21 mouse cellular contexts compared by ENCODE assay signal in the genomic region with DNA sequence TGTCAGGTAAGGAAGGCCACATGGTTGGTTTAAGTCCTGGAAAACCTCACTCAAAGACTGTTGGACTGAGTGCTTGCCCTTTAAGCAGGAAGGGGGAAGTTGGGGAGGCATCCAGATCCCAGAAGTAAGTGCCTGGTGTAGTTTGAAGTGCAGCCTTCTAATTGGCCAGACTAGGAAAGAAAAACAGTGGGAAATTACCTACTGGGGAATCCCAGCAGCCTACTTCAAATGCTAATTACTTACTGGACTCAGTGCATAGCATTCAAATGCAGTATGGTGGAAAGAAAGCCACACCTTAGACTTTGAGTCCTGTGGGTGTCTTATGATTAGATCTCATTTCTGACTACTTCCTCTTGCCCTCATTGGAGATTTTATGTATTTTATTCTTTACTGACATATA. TPM values are rescaled to one million over a fixed set of nuclear protein-coding genes. Genes with fewer than 3 reads are reported as not detected.
DNase-seq lines count a peak whose midpoint lies in the region; ATAC-seq and TF ChIP-seq lines count a peak whose summit lies in the region.
"Had no signal": no experiment of that assay in that cellular context is flagged by ENCODE, and none has a peak within 500 bp of the region (broad histone marks: within the 10 kb centered on the region; RNA-seq: fewer than 3 reads in every experiment).

No protein-coding gene starts in this region.

- peak; percentile 52; the same call in 1 of the 2 replicates for TF ChIP-seq POLR2A in CH12.LX (IDR thresholded peaks at IDR 0.05; ENCODE audit: low read depth, low read length)

- no peak for TF ChIP-seq RAD21 in CH12.LX (IDR thresholded peaks at IDR 0.05; ENCODE audit: low read depth, low read length)

- H3K27me3 ChIP-seq in CH12.LX (replicated peaks) (peaks cover 2% of the 10 kb centered on the region), G1E (ENCODE audit: insufficient read depth, low read length) (peaks cover 3% of the 10 kb centered on the region; the same call in 1 of the 2 replicates)
- H3K27me3 ChIP-seq in hindbrain, embryonic 12.5 days: no peaks in the 10 kb centered on the region
- H3K27me3 ChIP-seq: midbrain, embryonic 15.5 days; neural tube, embryonic 12.5 days had no signal

- in situ Hi-C loops in CH12.LX (cut with MboI; ENCODE audit: low pct_ligation_motif_present, low pct_unique_long_range_greater_than_20kb, low sequenced_read_pairs): no loop called here

- 0 out of 2 replicates have a peak, but pooled peaks have one; percentile 8 for ATAC-seq in G1E (ENCODE audit: extremely low read depth, insufficient number of reproducible peaks, low FRiP score, poor library complexity, severe bottlenecking)
- ATAC-seq in granulocyte monocyte progenitor cell, adult 5-6 weeks (replicated peaks; ENCODE audit: poor library complexity, severe bottlenecking): peak; percentile 40; the same call in 1 of the 2 replicates
- ATAC-seq in hindbrain, embryonic 12.5 days (ENCODE audit: low FRiP score): no peak
- ATAC-seq: forebrain, postnatal 0 days; liver, postnatal 0 days; midbrain, embryonic 15.5 days had no signal

- H3K4me1 ChIP-seq in CH12.LX (ENCODE audit: control insufficient read depth in 1 of 2, insufficient read depth in 2 of 2): peaks cover 20 to 34% of the 10 kb centered on the region in 2 experiments
- peaks cover 15% of the 10 kb centered on the region for H3K4me1 ChIP-seq in G1E (ENCODE audit: insufficient read depth, low read depth, low read length)
- no peaks in the 10 kb centered on the region for H3K4me1 ChIP-seq in hindbrain, embryonic 12.5 days
- H3K4me1 ChIP-seq: midbrain, embryonic 15.5 days had no signal

- TF ChIP-seq EP300 in CH12.LX (IDR thresholded peaks at IDR 0.05; ENCODE audit: low read length): peak; percentile 71

- no peak for TF ChIP-seq CTCF in CH12.LX (conservative IDR thresholded peaks at IDR 0.05 in 1 of 2, IDR thresholded peaks at IDR 0.05 in 1 of 2; ENCODE audit: low read depth in 2 of 2, low read length in 2 of 2)
- TF ChIP-seq CTCF in G1E (IDR thresholded peaks at IDR 0.05; ENCODE audit: low read depth, low read length): no peak

- H3K79me2 ChIP-seq in CH12.LX (replicated peaks; ENCODE audit: control insufficient read depth, extremely low read depth, insufficient read depth, poor library complexity, severe bottlenecking): no peaks in the 10 kb centered on the region

- H3K27ac ChIP-seq in CH12.LX (ENCODE audit: insufficient read depth, low read depth): peak overlapping the region; percentile 76
- H3K27ac ChIP-seq in hindbrain, embryonic 12.5 days: no peak overlapping the region
- H3K27ac ChIP-seq: hindbrain, embryonic 14.5 days; midbrain, embryonic 15.5 days; neural tube, embryonic 12.5 days had no signal

- dilution Hi-C loops in CH12.LX (cut with MboI; ENCODE audit: extremely low pct_ligation_motif_present, extremely low pct_unique_long_range_greater_than_20kb, low sequenced_read_pairs): no loop called here

- H3K4me3 ChIP-seq in CH12.LX (replicated peaks in 1 of 3; ENCODE audit: low read depth in 2 of 3, low read length in 2 of 3, poor library complexity in 1 of 3) (no peak overlapping the region), G1E (ENCODE audit: low read depth, low read length) (no peak overlapping the region)
- no peak overlapping the region for H3K4me3 ChIP-seq in hindbrain, embryonic 12.5 days
- H3K4me3 ChIP-seq: erythroblast, embryonic 14.5 days; midbrain, embryonic 15.5 days; neural tube, embryonic 12.5 days had no signal

- H3K9ac ChIP-seq in CH12.LX (ENCODE audit: insufficient read depth, low read depth): peak overlapping the region; percentile 33
- H3K9ac ChIP-seq in hindbrain, embryonic 12.5 days: no peak overlapping the region
- H3K9ac ChIP-seq: forebrain, postnatal 0 days; hindbrain, embryonic 14.5 days; liver, postnatal 0 days; midbrain, embryonic 15.5 days; neural tube, embryonic 12.5 days had no signal

- no peaks in the 10 kb centered on the region for H3K9me3 ChIP-seq in CH12.LX (replicated peaks; ENCODE audit: low read length)
- H3K9me3 ChIP-seq in G1E (replicated peaks): no peaks in the 10 kb centered on the region
- H3K9me3 ChIP-seq in hindbrain, embryonic 12.5 days (replicated peaks): no peaks in the 10 kb centered on the region
- H3K9me3 ChIP-seq: midbrain, embryonic 15.5 days; neural tube, embryonic 12.5 days had no signal

- peak overlapping the region; percentile 40 for H3K4me2 ChIP-seq in CH12.LX (ENCODE audit: insufficient read depth, low read depth, poor library complexity, severe bottlenecking)
- H3K4me2 ChIP-seq in hindbrain, embryonic 12.5 days (replicated peaks): no peak overlapping the region
- H3K4me2 ChIP-seq: hindbrain, embryonic 14.5 days; midbrain, embryonic 15.5 days; neural tube, embryonic 12.5 days had no signal

- DNase-seq in CH12.LX (ENCODE audit: extremely low read depth): peak; percentile 94
- DNase-seq in G1E (ENCODE audit: low spot score): no peak
- peak; percentile 17 for DNase-seq in naive thymus-derived CD4-positive, alpha-beta T cell, adult 2 months (ENCODE audit: low read depth)
- DNase-seq in cerebellum, adult 9-11 months: no peak
- no peak for DNase-seq in spleen, postnatal 4 days (ENCODE audit: low spot score in 2 of 2)
- DNase-seq in ovary, postnatal 36 days (ENCODE audit: low spot score): no peak
- DNase-seq: adrenal gland, postnatal 10 days; cerebellum, adult 18-20 months; forebrain, postnatal 0 days; heart, adult 11 months; kidney, adult 8-10 months; kidney, postnatal 4 days; liver; liver, postnatal 0 days; right cerebral cortex, postnatal 14 days had no signal

- H3K36me3 ChIP-seq in CH12.LX (replicated peaks in 1 of 2; ENCODE audit: control insufficient read depth in 1 of 2, insufficient read depth in 1 of 2, low read length in 1 of 2) (no peaks in the 10 kb centered on the region), G1E (replicated peaks) (no peaks in the 10 kb centered on the region)
- H3K36me3 ChIP-seq in hindbrain, embryonic 12.5 days: no peaks in the 10 kb centered on the region
- H3K36me3 ChIP-seq: midbrain, embryonic 15.5 days; neural tube, embryonic 12.5 days had no signal

TF ChIP-seq in CH12.LX, 34 proteins besides CTCF, POLR2A, EP300 and RAD21 (continues in another document):
- TF ChIP-seq MAX (IDR thresholded peaks at IDR 0.05; ENCODE audit: low read length): peak; percentile 10; the same call in 1 of the 2 replicates
- no peak for TF ChIP-seq SMC3 (IDR thresholded peaks at IDR 0.05; ENCODE audit: low read depth, low read length)
- no peak; the same call in none of the 2 replicates for TF ChIP-seq HCFC1 (IDR thresholded peaks at IDR 0.05; ENCODE audit: low read depth, low read length)
- 0 out of 2 replicates have a peak, but pooled peaks have one; percentile 31 for TF ChIP-seq MYC (IDR thresholded peaks at IDR 0.05; ENCODE audit: low read depth, low read length)
- TF ChIP-seq JUN (IDR thresholded peaks at IDR 0.05; ENCODE audit: insufficient read depth, low read depth, low read length): no peak
- no peak for TF ChIP-seq MXI1 (IDR thresholded peaks at IDR 0.05; ENCODE audit: low read depth, low read length)
- no peak for TF ChIP-seq KAT2A (IDR thresholded peaks at IDR 0.05; ENCODE audit: insufficient replicate concordance, low read length)
- TF ChIP-seq ETS1 (conservative IDR thresholded peaks at IDR 0.05; ENCODE audit: low read depth, low read length): peak; percentile 49
- no peak for TF ChIP-seq E2F4 (IDR thresholded peaks at IDR 0.05; ENCODE audit: insufficient replicate concordance, low read depth, low read length)
- no peak; the same call in 1 of the 2 replicates for TF ChIP-seq CHD1 (IDR thresholded peaks at IDR 0.05; ENCODE audit: low read depth, low read length)
- peak; percentile 82 for TF ChIP-seq ELF1 (IDR thresholded peaks at IDR 0.05; ENCODE audit: low read depth, low read length)
- TF ChIP-seq USF2 (conservative IDR thresholded peaks at IDR 0.05; ENCODE audit: low read depth, low read length): no peak
- TF ChIP-seq USF1 (IDR thresholded peaks at IDR 0.05; ENCODE audit: low read depth, low read length): no peak
- no peak for TF ChIP-seq TCF12 (IDR thresholded peaks at IDR 0.05; ENCODE audit: low read depth, low read length)
- peak; percentile 83 for TF ChIP-seq TBP (conservative IDR thresholded peaks at IDR 0.05; ENCODE audit: low read depth, low read length)
- TF ChIP-seq IRF4 (IDR thresholded peaks at IDR 0.05; ENCODE audit: low read depth, low read length): peak; percentile 66; the same call in 1 of the 2 replicates
- peak; percentile 41; the same call in 1 of the 2 replicates for TF ChIP-seq ZNF384 (IDR thresholded peaks at IDR 0.05; ENCODE audit: low read depth, low read length)
- TF ChIP-seq RCOR1 (conservative IDR thresholded peaks at IDR 0.05; ENCODE audit: low read depth, low read length): peak; percentile 25; the same call in 1 of the 2 replicates
- no peak for TF ChIP-seq CHD2 (IDR thresholded peaks at IDR 0.05; ENCODE audit: low read length)
- TF ChIP-seq BHLHE40 (IDR thresholded peaks at IDR 0.05; ENCODE audit: low read depth, low read length): no peak
- 0 out of 2 replicates have a peak, but pooled peaks have one; percentile 48 for TF ChIP-seq JUND (conservative IDR thresholded peaks at IDR 0.05; ENCODE audit: low read depth, low read length)
- TF ChIP-seq MAZ (IDR thresholded peaks at IDR 0.05; ENCODE audit: low read depth, low read length): peak; percentile 24
- no peak; the same call in 1 of the 2 replicates for TF ChIP-seq ZMIZ1 (IDR thresholded peaks at IDR 0.05; ENCODE audit: low read depth, low read length)

RNA-seq across cellular contexts. Expression of a gene that starts 31.2 kb away (rescaled TPM):
- total RNA-seq in CH12.LX (2012; rRNA removed): 3,347 and 4,299 TPM in 2 replicates
- total RNA-seq in CH12.LX (2014; rRNA removed): 4,409 and 4,907 TPM in 2 replicates
- polyA plus RNA-seq in CH12.LX (2012; ENCODE audit: insufficient read length, low read depth): 3,496 and 4,006 TPM in 2 replicates
- total RNA-seq in G1E (2014; fragmentation: Nextera tagmentation): 814 and 860 TPM in 2 replicates
- total RNA-seq in G1E (2017): 3,552 and 3,752 TPM in 2 replicates
- polyA plus RNA-seq in G1E (2012): 3,787 and 4,050 TPM in 2 replicates
- total RNA-seq in granulocyte monocyte progenitor cell, adult 5-6 weeks (2014; fragmentation: Nextera tagmentation): 1,151 and 1,351 TPM in 2 replicates
- 1,517 and 1,875 TPM in 2 replicates for total RNA-seq in granulocyte monocyte progenitor cell, adult 5-6 weeks (2017)
- polyA plus RNA-seq in hindbrain, embryonic 12.5 days (2016; fragmentation: Nextera tagmentation; extraction: Ambion mirVana): 1,731 and 1,841 TPM in 2 replicates

RNA-seq across cellular contexts. Expression of a gene that starts 34.3 kb away (rescaled TPM):
- total RNA-seq in CH12.LX (2012; rRNA removed) (6.0 and 7.0 TPM in 2 replicates), CH12.LX (2014; rRNA removed) (2.8 and 2.9 TPM in 2 replicates), G1E (2014; fragmentation: Nextera tagmentation) (23.8 and 27.8 TPM in 2 replicates), G1E (2017) (13.0 and 14.4 TPM in 2 replicates)
- polyA plus RNA-seq in CH12.LX (2012; ENCODE audit: insufficient read length, low read depth) (4.4 and 6.4 TPM in 2 replicates), G1E (2012) (2.0 and 2.4 TPM in 2 replicates)
- 6.2 and 7.4 TPM in 2 replicates for total RNA-seq in granulocyte monocyte progenitor cell, adult 5-6 weeks (2014; fragmentation: Nextera tagmentation)
- total RNA-seq in granulocyte monocyte progenitor cell, adult 5-6 weeks (2017): 4.8 and 7.1 TPM in 2 replicates
- 12.6 and 13.8 TPM in 2 replicates for polyA plus RNA-seq in hindbrain, embryonic 12.5 days (2016; fragmentation: Nextera tagmentation; extraction: Ambion mirVana)

Comparison
In these comparisons a context has a peak if more than half of its experiments do, and no peak if none do; other contexts are left out.
1. DNase-seq: peak in CH12.LX (single experiment) and naive thymus-derived CD4-positive, alpha-beta T cell, adult 2 months (single experiment); none in G1E (single experiment), cerebellum, adult 9-11 months (single experiment), spleen, postnatal 4 days (0 of 2) and ovary, postnatal 36 days (single experiment).